Mouse (Mus musculus) cerebellum, adult 2 months (tissue): ENCODE results near the gene Pde9a.

Experiments used
- CTCF ChIP-seq: fragments of 200-500 bp; IDR thresholded peaks from 2 replicates; pipeline ENCODE4 v1.5.1; 2011; ENCODE audit warnings: low read depth, mild to moderate bottlenecking, control low read depth, low read length, moderate library complexity, borderline replicate concordance; ENCODE audit not compliant: insufficient read depth
- POLR2A ChIP-seq: fragments of 200-500 bp; IDR thresholded peaks from 2 replicates; pipeline ENCODE4 v1.6.1; 2011; ENCODE audit warnings: low read length, control low read depth, borderline replicate concordance; ENCODE audit not compliant: insufficient read depth

DNA sequence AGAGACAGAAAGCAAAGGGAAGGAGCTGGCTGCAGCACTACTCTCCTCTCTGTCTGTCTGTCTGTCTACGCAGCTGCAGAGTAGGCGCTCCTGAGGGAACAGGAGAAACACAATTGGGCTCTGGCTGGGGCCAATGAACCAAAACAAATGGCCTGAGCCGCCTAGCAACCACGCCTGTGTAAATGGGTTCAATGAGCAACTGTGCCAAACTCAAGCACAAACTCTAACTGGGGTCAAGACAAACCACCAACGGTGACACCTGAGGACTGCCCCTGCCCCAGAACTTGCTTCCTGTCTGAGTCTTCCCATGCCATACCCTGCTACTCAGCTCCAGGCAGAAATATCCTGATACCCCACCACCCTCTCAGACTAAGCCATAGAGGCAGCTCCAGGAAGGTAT is 119.0 kb downstream of the Pde9a start:
- TF ChIP-seq CTCF = no peak
- no peak for TF ChIP-seq POLR2A
